Mouse (Mus musculus) intestine, embryonic 14.5 days (tissue): ENCODE measurements around the gene Slco1a6. TPM values are rescaled to one million over a fixed set of nuclear protein-coding genes. Genes with fewer than 3 reads are reported as not detected.
"Not testable (repeated sequence)": the region's sequence is repeated elsewhere in the genome, so short reads cannot be mapped to it uniquely, and the experiment has no call there.

Experiments
- ATAC-seq: fragments of 200-750 bp; cut with Nextera tagmentation; replicated peaks from 2 replicates; pipeline ENCODE4 v1.8.0; 2017; ENCODE audit warnings: low read depth, moderate number of reproducible peaks, moderate TSS enrichment, moderate library complexity; ENCODE audit not compliant: low FRiP score, low TSS enrichment
- DNase-seq: peaks from one replicate; pipeline ENCODE4 v3.0.0-alpha.2; 2018; ENCODE audit warnings: low spot score
- H3K27ac ChIP-seq: fragments of 300-500 bp; sonication (generic); 2 replicates; pipeline ENCODE4 v1.5.1; 2014; ENCODE audit warnings: low read depth, mild to moderate bottlenecking, control low read depth
- H3K27me3 ChIP-seq: fragments of 300-500 bp; sonication (generic); replicated peaks from 2 replicates; pipeline ENCODE4 v1.6.1; 2014; ENCODE audit warnings: low read length, control low read depth; ENCODE audit not compliant: control insufficient read depth, insufficient read depth
- H3K36me3 ChIP-seq: fragments of 300-500 bp; sonication (generic); 2 replicates; pipeline ENCODE4 v1.6.1; 2014; ENCODE audit warnings: low read length, control low read depth; ENCODE audit not compliant: control insufficient read depth, insufficient read depth
- H3K4me1 ChIP-seq: fragments of 300-500 bp; sonication (generic); replicated peaks from 2 replicates; pipeline ENCODE4 v1.6.1; 2014; ENCODE audit warnings: low read length, control low read depth, mixed read lengths; ENCODE audit not compliant: control insufficient read depth, insufficient read depth
- H3K4me2 ChIP-seq: fragments of 300-500 bp; sonication (generic); 2 replicates; pipeline ENCODE4 v1.6.1; 2014; ENCODE audit warnings: low read length
- H3K4me3 ChIP-seq: fragments of 300-500 bp; sonication (generic); 2 replicates; pipeline ENCODE4 v1.5.1; 2014; ENCODE audit warnings: low read depth, low read length, control low read depth, mixed read lengths
- H3K9ac ChIP-seq: fragments of 300-500 bp; sonication (generic); 2 replicates; pipeline ENCODE4 v1.6.1; 2014; ENCODE audit warnings: mild to moderate bottlenecking, low read length
- H3K9me3 ChIP-seq: fragments of 300-500 bp; sonication (generic); 2 replicates; pipeline ENCODE4 v1.6.1; 2016; ENCODE audit warnings: low read length, control low read depth; ENCODE audit not compliant: control insufficient read depth
- WGBS: fragments of 180-500 bp; shearing (Covaris S2); extraction: QIAGEN DNeasy Blood & Tissue Kit; methylation state at CpG from one replicate; pipeline ENCODE4 v1.1.7; 2014; 5-methylcytosine and 5-hydroxymethylcytosine counted together
- polyA plus RNA-seq: library from polyadenylated mRNA; unstranded; fragments of >200 nt; fragmentation: Nextera tagmentation; extraction: Ambion mirVana; gene quantifications from 2 replicates; pipeline ENCODE4 v1.2.1, GENCODE M21; 2014

The Slco1a6 gene
- polyA plus RNA-seq, 1 experiment from 2014 or later = not detected

- H3K9ac ChIP-seq, H3K27me3 ChIP-seq, ATAC-seq, DNase-seq, H3K4me3 ChIP-seq, H3K9me3 ChIP-seq, H3K36me3 ChIP-seq, H3K4me2 ChIP-seq, H3K4me1 ChIP-seq, H3K27ac ChIP-seq: not testable (repeated sequence)
- WGBS = 88% methylated on average over 3 of the region's 3 CpGs
Measured at GRCm38 (mm10) chr6:142058281-142058680, 150.0 kb downstream of the Slco1a6 start.

DNA sequence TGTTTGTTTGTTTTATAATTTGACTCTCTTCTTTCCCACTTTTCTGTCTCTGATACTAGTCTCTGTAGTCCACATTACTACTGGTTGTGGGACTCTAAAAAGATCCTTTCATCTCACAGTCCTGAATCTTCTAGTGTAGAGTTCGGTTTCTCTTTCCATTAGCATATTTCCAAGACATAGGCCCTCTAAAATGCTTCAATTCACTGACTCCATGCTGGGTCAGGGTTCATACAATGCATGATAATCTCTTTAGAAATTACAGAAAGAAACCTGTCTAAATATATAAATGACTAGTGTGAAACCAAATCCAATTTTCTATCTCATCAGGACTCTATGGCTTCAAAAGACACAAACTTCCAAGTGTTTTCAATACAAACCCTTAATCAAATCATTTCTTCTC is 160.6 kb downstream of the Slco1a6 start:
- no peak for DNase-seq
- Histone ChIP-seq H3K27ac (no peak overlapping the region), H3K4me3 (no peak overlapping the region), H3K27me3 (no peaks in the 10 kb centered on the region), H3K9me3 (no peaks in the 10 kb centered on the region), H3K9ac (no peak overlapping the region), H3K36me3 (no peaks in the 10 kb centered on the region), H3K4me2 (no peak overlapping the region), H3K4me1 (no peaks in the 10 kb centered on the region)
- WGBS = 91% methylated on average over 1 of the region's 1 CpGs
- no peak for ATAC-seq

DNA sequence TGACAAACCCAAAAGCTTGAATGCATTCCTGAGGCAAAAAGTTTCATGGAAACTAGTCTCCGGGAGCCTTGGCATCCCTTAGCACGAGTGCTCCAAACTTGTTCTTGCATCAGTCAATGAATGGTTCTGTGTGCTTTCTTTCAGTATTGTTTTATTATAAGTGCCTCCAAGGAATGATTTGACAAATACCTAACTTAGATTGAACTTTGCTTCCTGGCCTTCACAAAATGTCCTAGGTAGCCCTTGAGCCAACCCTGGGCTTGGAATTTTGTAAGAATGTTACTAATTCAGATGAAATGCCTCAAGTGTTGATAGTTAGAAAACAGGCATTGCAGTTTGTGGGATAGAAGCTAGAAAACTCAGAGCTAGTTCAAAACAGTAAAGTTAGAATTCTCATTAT is 162.6 kb downstream of the Slco1a6 start:
- Histone ChIP-seq H3K4me2 (no peak overlapping the region), H3K9me3 (no peaks in the 10 kb centered on the region), H3K4me3 (no peak overlapping the region), H3K27me3 (no peaks in the 10 kb centered on the region), H3K9ac (no peak overlapping the region), H3K36me3 (no peaks in the 10 kb centered on the region), H3K27ac (no peak overlapping the region), H3K4me1 (no peaks in the 10 kb centered on the region)
- no peak for ATAC-seq
- DNase-seq = no peak
- 97% methylated on average over 2 of the region's 2 CpGs for WGBS

DNA sequence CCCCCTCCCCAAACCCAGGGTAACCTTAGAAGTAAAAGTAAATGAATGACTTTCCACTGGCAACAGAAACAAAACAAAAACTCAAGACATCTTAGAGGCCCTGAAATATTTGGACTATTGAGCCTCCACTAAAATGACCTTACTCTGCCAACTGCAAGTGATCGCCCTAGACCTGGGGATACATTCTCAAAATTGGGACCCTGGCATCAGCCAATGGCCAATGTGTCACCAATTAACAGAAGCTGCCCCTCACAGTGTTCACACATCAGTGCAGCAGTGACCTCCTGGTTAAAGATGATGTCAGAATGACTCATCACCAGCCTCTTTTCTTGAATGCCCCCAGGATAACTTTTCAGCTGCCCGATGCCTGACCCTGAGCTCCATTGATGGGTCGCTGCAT is 166.4 kb downstream of the Slco1a6 start:
- ATAC-seq = no peak
- H3K27ac ChIP-seq = no peak overlapping the region
- no peaks in the 10 kb centered on the region for H3K27me3 ChIP-seq
- 87% methylated on average over 3 of the region's 3 CpGs for WGBS
- DNase-seq = no peak
- no peak overlapping the region for H3K4me3 ChIP-seq
- H3K9ac ChIP-seq = no peak overlapping the region
- H3K4me2 ChIP-seq = no peak overlapping the region
- no peaks in the 10 kb centered on the region for H3K9me3 ChIP-seq
- H3K36me3 ChIP-seq = no peaks in the 10 kb centered on the region
- H3K4me1 ChIP-seq = no peaks in the 10 kb centered on the region

DNA sequence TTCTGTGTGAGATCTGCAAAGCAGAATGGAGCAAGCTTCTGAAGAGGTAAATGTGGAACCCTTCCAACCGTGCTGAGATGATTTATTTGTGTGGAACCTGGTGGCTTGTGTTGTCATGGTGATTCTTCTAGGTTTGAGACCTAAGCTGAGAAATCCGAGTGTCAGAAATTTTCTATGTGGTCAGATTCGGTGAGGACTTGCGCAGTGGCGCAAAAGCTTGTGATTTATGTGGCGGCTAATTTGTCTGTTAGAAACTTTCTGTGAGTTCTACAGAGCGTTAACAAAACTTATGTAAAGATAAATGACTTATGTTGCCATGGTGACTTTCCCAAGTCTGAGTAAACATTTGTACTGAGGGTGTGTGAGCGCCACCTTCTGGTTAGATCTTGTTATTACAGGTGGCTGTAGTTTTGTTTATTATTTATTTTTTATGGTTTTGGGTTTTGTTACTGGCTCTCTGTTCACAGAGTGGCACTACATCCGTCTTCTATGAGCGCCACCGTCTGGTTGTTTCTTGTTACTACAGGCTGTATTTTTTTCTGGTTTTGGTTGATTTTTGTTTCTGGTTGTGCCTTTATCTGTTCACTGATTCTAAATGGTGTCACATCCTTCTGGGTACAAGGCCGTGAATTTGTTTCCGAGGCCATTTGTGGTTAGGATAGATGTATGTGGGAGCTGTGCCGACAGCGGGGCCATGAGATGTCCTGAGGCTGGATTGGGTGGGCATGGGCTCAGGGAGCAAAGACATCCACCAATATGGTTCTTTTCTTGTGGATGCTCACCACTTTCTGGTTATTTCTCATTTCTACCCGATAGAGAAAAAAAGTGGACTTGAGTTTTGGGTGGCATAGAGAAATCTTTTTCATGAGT is 167.8 kb downstream of the Slco1a6 start:
- Histone ChIP-seq H3K9me3 (no peaks in the 10 kb centered on the region), H3K27ac (no peak overlapping the region), H3K36me3 (no peaks in the 10 kb centered on the region), H3K9ac (no peak overlapping the region), H3K27me3 (no peaks in the 10 kb centered on the region), H3K4me1 (no peaks in the 10 kb centered on the region), H3K4me2 (no peak overlapping the region), H3K4me3 (no peak overlapping the region)
- 41% methylated on average over 16 of the region's 16 CpGs for WGBS
- ATAC-seq (peak; percentile 78), DNase-seq (peak; percentile 66)

DNA sequence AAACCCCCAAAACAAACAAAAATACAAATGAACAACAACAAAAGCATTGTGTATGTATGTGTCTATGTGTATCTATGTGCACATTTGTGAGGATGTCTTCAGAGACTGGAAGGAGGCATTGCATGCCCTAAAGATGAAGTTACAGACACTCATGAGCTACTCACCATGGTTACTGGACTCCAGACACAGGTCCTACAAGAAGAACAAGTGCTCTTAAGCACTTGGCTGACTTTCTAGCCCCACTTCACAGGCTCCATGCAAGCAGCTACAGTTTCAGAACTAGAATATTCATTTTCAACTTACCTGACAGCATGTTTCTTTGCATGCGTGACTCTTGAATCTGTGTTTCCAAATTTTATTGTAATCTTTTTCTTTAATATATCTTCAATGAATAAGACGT is 172.6 kb downstream of the Slco1a6 start:
- no peak for ATAC-seq
- no peaks in the 10 kb centered on the region for H3K9me3 ChIP-seq
- H3K9ac ChIP-seq = no peak overlapping the region
- no peaks in the 10 kb centered on the region for H3K36me3 ChIP-seq
- H3K4me2 ChIP-seq = no peak overlapping the region
- no peaks in the 10 kb centered on the region for H3K27me3 ChIP-seq
- no peaks in the 10 kb centered on the region for H3K4me1 ChIP-seq
- H3K27ac ChIP-seq = no peak overlapping the region
- H3K4me3 ChIP-seq = no peak overlapping the region
- no peak for DNase-seq
- 79% methylated on average over 2 of the region's 2 CpGs for WGBS

Other genes with a start within 250 kb of the Slco1a6 start
- gene Gm6614, start 197.1 kb downstream of the Slco1a6 start, polyA plus RNA-seq = 0.09 TPM in 1 of 2 replicates, not detected in the other
- gene Iapp, start 89.9 kb upstream of the Slco1a6 start, polyA plus RNA-seq = 0.81 and 34.1 TPM in 2 replicates
- 0.22 TPM in 1 of 2 replicates, not detected in the other for gene Slco1a5, start 114.5 kb upstream of the Slco1a6 start, polyA plus RNA-seq
- gene Pyroxd1, start 137.1 kb upstream of the Slco1a6 start, polyA plus RNA-seq = 14.2 and 15.5 TPM in 2 replicates
- gene Recql, start 178.6 kb upstream of the Slco1a6 start, polyA plus RNA-seq = 25.0 and 26.5 TPM in 2 replicates
- 93.3 and 97.0 TPM in 2 replicates for gene Golt1b, start 178.7 kb upstream of the Slco1a6 start, polyA plus RNA-seq
- 0.50 and 1.1 TPM in 2 replicates for gene Spx, start 204.9 kb upstream of the Slco1a6 start, polyA plus RNA-seq